Mouse (Mus musculus) ES-Bruce4 (cell line): ENCODE measurements at regions not wholly inside any gene's neighbourhood (a gene's known extent, or its start where the extent isn't known, plus 50 kb on each side); places are given as distances from the start of the nearest gene placed in this dataset.

Experiments used
- H3K27ac ChIP-seq: 2 replicates; pipeline ENCODE4 v1.5.1; 2012; ENCODE audit warnings: low read length, inconsistent platforms; ENCODE audit not compliant: insufficient read depth
- H3K27me3 ChIP-seq: 2 replicates; pipeline ENCODE4 v1.6.1; 2012; ENCODE audit warnings: mild to moderate bottlenecking, low read length, inconsistent platforms; ENCODE audit not compliant: control insufficient read depth, poor library complexity, insufficient read depth, severe bottlenecking
- H3K36me3 ChIP-seq: 2 replicates; pipeline ENCODE4 v1.6.1; 2012; ENCODE audit warnings: inconsistent platforms, mild to moderate bottlenecking, low read length, moderate library complexity; ENCODE audit not compliant: control insufficient read depth, poor library complexity, insufficient read depth, severe bottlenecking
- H3K4me1 ChIP-seq: one replicate; pipeline ENCODE4 v1.8.1; 2011; ENCODE audit warnings: low read length; ENCODE audit not compliant: control insufficient read depth, insufficient read depth
- H3K4me3 ChIP-seq: 2 replicates; pipeline ENCODE4 v1.5.1; 2011; ENCODE audit warnings: low read depth, mild to moderate bottlenecking, low read length
- H3K9ac ChIP-seq: 2 replicates; pipeline ENCODE4 v1.6.1; 2012; ENCODE audit warnings: low read depth, mild to moderate bottlenecking, inconsistent platforms; ENCODE audit not compliant: poor library complexity, severe bottlenecking
- H3K9me3 ChIP-seq: replicated peaks from 2 replicates; pipeline ENCODE4 v1.6.1; 2012; ENCODE audit warnings: mild to moderate bottlenecking, low read length, inconsistent platforms; ENCODE audit not compliant: control insufficient read depth, poor library complexity, insufficient read depth, severe bottlenecking
- CTCF ChIP-seq: IDR thresholded peaks from one replicate; pipeline ENCODE4 v1.8.1; 2011; ENCODE audit warnings: low read depth, low read length
- EP300 ChIP-seq: IDR thresholded peaks from 2 replicates; pipeline ENCODE4 v1.6.1; 2011; ENCODE audit warnings: low read depth, low read length; ENCODE audit not compliant: insufficient read depth
- POLR2A ChIP-seq: IDR thresholded peaks from one replicate; pipeline ENCODE4 v1.8.1; 2011; ENCODE audit warnings: low read length; ENCODE audit not compliant: insufficient read depth

DNA sequence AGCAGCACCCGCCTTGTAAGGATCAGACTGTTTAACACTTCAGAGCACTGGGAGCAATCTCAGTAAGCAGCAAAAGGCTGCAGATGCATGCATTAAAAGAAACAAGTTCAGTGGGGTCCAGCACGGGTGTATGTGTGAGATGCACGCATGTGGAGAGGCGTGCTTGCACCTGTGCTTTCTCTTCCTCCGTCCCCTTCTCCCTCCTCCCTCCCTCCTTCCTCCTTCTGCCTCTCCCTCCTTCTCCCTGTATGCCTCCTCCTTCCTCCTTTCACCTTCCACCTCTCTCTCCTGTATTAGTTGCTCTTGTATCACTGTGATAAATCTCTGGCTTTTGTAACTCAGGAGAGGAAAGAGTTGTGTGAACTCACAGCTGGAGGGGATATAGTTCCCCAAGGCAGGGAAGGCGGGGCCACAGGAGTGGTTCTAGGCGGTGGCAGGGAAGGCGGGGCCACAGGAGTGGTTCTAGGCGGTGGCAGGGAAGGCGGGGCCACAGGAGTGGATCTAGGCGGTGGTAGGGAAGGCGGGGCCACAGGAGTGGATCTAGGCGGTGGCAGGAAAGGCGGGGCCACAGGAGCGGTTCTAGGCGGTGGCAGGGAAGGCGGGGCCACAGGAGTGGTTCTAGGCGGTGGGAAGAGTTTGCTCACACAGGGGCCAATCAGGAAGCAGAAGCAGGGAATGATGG, 96.2 kb upstream of the Eef2kmt start:
- H3K4me3 ChIP-seq: peak overlapping the region; percentile 10
- no peak for TF ChIP-seq CTCF
- no peak for TF ChIP-seq EP300
- TF ChIP-seq POLR2A: no peak

GRCm38 (mm10) chr16:5347151-5347550, 91.4 kb upstream of the Eef2kmt start:
- Histone ChIP-seq H3K27ac (no peak overlapping the region), H3K36me3 (no peaks in the 10 kb centered on the region), H3K4me3 (no peak overlapping the region), H3K27me3 (no peaks in the 10 kb centered on the region), H3K9me3 (no peaks in the 10 kb centered on the region), H3K4me1 (no peaks in the 10 kb centered on the region), H3K9ac (no peak overlapping the region)
- TF ChIP-seq EP300: no peak
- no peak for TF ChIP-seq POLR2A
- no peak for TF ChIP-seq CTCF

More for the DNA sequence above, 96.2 kb upstream of the Eef2kmt start:
- Histone ChIP-seq H3K27me3 (no peaks in the 10 kb centered on the region), H3K36me3 (no peaks in the 10 kb centered on the region), H3K27ac (no peak overlapping the region), H3K9me3 (no peaks in the 10 kb centered on the region), H3K4me1 (peaks cover 2% of the 10 kb centered on the region), H3K9ac (no peak overlapping the region)

- Histone ChIP-seq H3K27me3 (no peaks in the 10 kb centered on the region), H3K36me3 (no peaks in the 10 kb centered on the region), H3K4me3 (no peak overlapping the region), H3K4me1 (no peaks in the 10 kb centered on the region), H3K9me3 (no peaks in the 10 kb centered on the region), H3K27ac (no peak overlapping the region), H3K9ac (no peak overlapping the region)
- TF ChIP-seq EP300 (no peak), POLR2A (no peak)
These were observed 86.5 kb upstream of the Eef2kmt start for GRCm38 (mm10) chr16:5342326-5342725.

DNA sequence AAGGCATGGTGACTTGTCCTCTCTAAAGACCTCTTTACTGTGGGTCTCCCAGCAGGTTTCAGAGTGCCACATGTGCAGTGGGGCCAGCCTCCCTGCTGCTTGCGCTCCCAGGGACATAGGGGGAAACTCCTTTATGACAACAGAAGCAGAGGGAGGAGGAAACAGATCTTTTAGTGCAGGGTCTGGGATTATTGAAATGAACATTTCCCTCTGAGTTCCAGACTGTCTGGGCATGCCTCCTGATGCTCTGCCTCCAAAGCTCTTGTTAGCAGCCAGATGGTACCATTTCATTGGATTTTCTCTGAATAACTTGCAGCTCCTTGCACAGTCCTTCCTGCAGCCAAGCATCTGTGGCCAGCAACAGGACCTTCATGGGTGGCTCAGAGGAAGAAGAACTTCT, 60.5 kb upstream of the Eef2kmt start:
- no peak for TF ChIP-seq EP300
- no peak for TF ChIP-seq POLR2A
- no peak for TF ChIP-seq CTCF
- Histone ChIP-seq H3K4me3 (no peak overlapping the region), H3K4me1 (no peaks in the 10 kb centered on the region), H3K9ac (no peak overlapping the region), H3K27ac (no peak overlapping the region), H3K36me3 (no peaks in the 10 kb centered on the region), H3K27me3 (no peaks in the 10 kb centered on the region), H3K9me3 (no peaks in the 10 kb centered on the region)

GRCm38 (mm10) chr16:5313261-5313660, 57.5 kb upstream of the Eef2kmt start:
- Histone ChIP-seq H3K9ac (no peak overlapping the region), H3K4me1 (no peaks in the 10 kb centered on the region), H3K4me3 (no peak overlapping the region), H3K27ac (no peak overlapping the region), H3K27me3 (no peaks in the 10 kb centered on the region), H3K36me3 (no peaks in the 10 kb centered on the region), H3K9me3 (no peaks in the 10 kb centered on the region)
- no peak for TF ChIP-seq CTCF
- TF ChIP-seq POLR2A: no peak
- no peak for TF ChIP-seq EP300

DNA sequence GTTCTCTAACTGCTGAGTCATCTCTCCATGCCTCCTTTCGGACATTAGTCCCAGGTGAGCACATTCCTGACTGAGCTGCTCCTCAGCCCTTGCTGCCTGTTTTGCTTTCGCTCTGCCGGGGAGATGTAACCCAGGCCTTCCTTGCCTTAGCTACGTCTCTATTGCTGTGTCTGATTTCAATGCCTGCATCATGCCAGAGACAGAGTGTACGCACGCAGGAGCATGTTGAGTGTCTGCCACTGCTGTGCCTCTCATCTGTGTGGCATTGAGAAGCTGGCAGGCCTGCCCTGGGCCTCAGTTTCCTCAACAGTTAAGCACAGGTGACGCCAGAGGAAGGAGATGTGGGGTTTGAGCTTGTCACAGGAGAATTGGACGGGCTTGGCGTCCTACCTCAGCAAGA, 55.7 kb upstream of the Eef2kmt start:
- Histone ChIP-seq H3K36me3 (no peaks in the 10 kb centered on the region), H3K9me3 (no peaks in the 10 kb centered on the region), H3K4me3 (no peak overlapping the region), H3K27ac (no peak overlapping the region), H3K9ac (no peak overlapping the region), H3K4me1 (no peaks in the 10 kb centered on the region), H3K27me3 (no peaks in the 10 kb centered on the region)
- no peak for TF ChIP-seq POLR2A
- TF ChIP-seq EP300: no peak
- no peak for TF ChIP-seq CTCF
